Mouse (Mus musculus): ENCODE data around the gene Pdgfb. TPM values are rescaled to one million over a fixed set of nuclear protein-coding genes. Genes with fewer than 3 reads are reported as not detected.

Pdgfb gene
- total RNA-seq, 1 experiment = 9.5 TPM

GRCm38 (mm10) chr15:80011194-80011593 lies 3.6 kb downstream of the Pdgfb start:
- DNase-seq (ENCODE audit: low read depth, low spot score) = no peak
- in situ Hi-C loops (cut with MboI; ENCODE audit: low sequenced_read_pairs in 2 of 2, unreplicated experiment in 2 of 2) = no loop called here
- no peaks in the 10 kb centered on the region for H3K36me3 ChIP-seq (ENCODE audit: control insufficient read depth, insufficient read depth, low read length, poor library complexity, severe bottlenecking)
- H3K9me3 ChIP-seq (ENCODE audit: control insufficient read depth, insufficient read depth, low read depth, low read length) = no peaks in the 10 kb centered on the region
- H3K9ac ChIP-seq (ENCODE audit: insufficient read depth, low read depth, low read length, poor library complexity, severe bottlenecking) = peak overlapping the region; percentile 37; the same call in 1 of the 2 replicates
- peak overlapping the region; percentile 54; the same call in 1 of the 2 replicates for H3K27ac ChIP-seq (ENCODE audit: insufficient read depth, low read depth, low read length, poor library complexity, severe bottlenecking)
- TF ChIP-seq CHD2 (IDR thresholded peaks at IDR 0.05; ENCODE audit: low read depth, low read length) = no peak
- peaks cover 0 to 27% of the 10 kb centered on the region in 2 experiments; a peak in 2 of 4 replicates for H3K4me1 ChIP-seq (ENCODE audit: control insufficient read depth in 2 of 2, insufficient read depth in 2 of 2, low read length in 2 of 2, poor library complexity in 1 of 2)
- H3K4me3 ChIP-seq (ENCODE audit: insufficient read depth in 1 of 2, low read depth in 1 of 2, low read length in 2 of 2, poor library complexity in 1 of 2, severe bottlenecking in 1 of 2) = peak overlapping the region; percentile 14 to 70; a peak in 3 of 4 replicates

DNA sequence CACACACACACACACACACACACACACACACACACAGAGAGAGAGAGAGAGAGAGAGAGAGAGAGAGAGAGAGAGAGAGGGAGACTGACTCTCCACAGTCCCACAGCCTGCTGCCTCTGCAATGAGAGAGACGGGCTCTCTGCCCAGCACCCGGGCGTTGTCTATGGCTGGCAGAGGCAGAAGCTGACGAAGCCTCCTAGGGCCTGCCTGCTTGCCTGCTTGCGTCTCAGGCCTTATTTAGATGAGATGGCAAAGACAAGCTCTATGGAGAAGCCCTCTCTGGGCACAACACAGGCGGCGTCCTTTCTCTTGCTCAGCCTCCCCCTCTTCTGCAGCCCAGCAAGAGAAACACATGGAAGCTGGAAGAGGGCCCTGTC lies 4.6 kb downstream of the Pdgfb start:
- Histone ChIP-seq H3K36me3 (ENCODE audit: control insufficient read depth, insufficient read depth, low read length, poor library complexity, severe bottlenecking) (no peaks in the 10 kb centered on the region), H3K9ac (ENCODE audit: insufficient read depth, low read depth, low read length, poor library complexity, severe bottlenecking) (no peak overlapping the region), H3K4me1 (ENCODE audit: control insufficient read depth in 2 of 2, insufficient read depth in 2 of 2, low read length in 2 of 2, poor library complexity in 1 of 2) (peaks cover 3 to 28% of the 10 kb centered on the region in 2 experiments; a peak in 2 of 4 replicates), H3K27ac (ENCODE audit: insufficient read depth, low read depth, low read length, poor library complexity, severe bottlenecking) (no peak overlapping the region), H3K9me3 (ENCODE audit: control insufficient read depth, insufficient read depth, low read depth, low read length) (no peaks in the 10 kb centered on the region), H3K4me3 (ENCODE audit: insufficient read depth in 1 of 2, low read depth in 1 of 2, low read length in 2 of 2, poor library complexity in 1 of 2, severe bottlenecking in 1 of 2) (no peak overlapping the region)
- TF ChIP-seq ZNF384 (IDR thresholded peaks at IDR 0.05; ENCODE audit: low read depth, low read length) = no peak
- no peak for TF ChIP-seq HCFC1 (IDR thresholded peaks at IDR 0.05; ENCODE audit: borderline replicate concordance, insufficient read depth, low read length)
- no peak for TF ChIP-seq MAFK (IDR thresholded peaks at IDR 0.05; ENCODE audit: insufficient read depth, low read depth, low read length)
- no peak for TF ChIP-seq ZC3H11A (IDR thresholded peaks at IDR 0.05; ENCODE audit: borderline replicate concordance, low read depth, low read length)
- TF ChIP-seq CHD2 (IDR thresholded peaks at IDR 0.05; ENCODE audit: low read depth, low read length) = no peak
- in situ Hi-C loops (cut with MboI; ENCODE audit: low sequenced_read_pairs in 2 of 2, unreplicated experiment in 2 of 2) = no loop called here
- no peak for DNase-seq (ENCODE audit: low read depth, low spot score)

DNA sequence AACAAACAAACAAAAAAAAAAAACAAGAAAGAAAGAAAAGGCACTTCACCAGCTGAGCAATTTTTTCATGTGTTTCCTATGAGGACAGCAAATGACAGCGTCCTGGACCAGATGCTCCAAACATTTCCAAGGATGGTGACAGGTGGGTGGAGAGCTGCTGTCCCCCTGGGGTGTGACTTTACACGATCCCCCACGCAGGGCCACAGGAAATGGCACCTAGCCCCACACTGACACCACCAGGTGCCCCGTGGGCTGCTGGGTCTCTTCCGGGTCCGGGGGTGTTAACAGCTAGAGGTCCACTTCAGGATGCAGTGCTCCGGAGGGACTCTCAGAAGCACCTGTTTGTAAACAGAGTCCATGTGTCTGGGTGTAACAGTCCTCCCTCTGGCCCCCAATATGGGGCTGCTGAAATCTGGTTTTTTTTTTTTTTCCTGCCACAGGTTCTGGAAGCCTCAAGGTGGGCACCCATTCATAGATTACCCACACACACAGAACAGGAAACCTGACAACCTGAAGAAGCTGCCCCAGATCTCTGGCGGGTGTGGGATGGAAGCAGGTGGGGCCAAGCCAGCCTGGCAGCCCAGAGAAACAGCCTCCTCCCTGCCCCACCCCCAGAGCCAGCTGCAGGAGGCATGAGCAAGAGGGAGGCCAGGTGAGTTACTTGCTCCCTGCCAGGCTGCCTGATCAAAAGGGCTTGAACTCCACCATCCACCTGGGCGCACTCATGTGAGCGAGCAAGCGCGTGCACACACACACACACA lies 5.2 kb downstream of the Pdgfb start:
- Histone ChIP-seq H3K36me3 (ENCODE audit: control insufficient read depth, insufficient read depth, low read length, poor library complexity, severe bottlenecking) (no peaks in the 10 kb centered on the region), H3K4me3 (ENCODE audit: insufficient read depth in 1 of 2, low read depth in 1 of 2, low read length in 2 of 2, poor library complexity in 1 of 2, severe bottlenecking in 1 of 2) (no peak overlapping the region), H3K4me1 (ENCODE audit: control insufficient read depth in 2 of 2, insufficient read depth in 2 of 2, low read length in 2 of 2, poor library complexity in 1 of 2) (peaks cover 5 to 31% of the 10 kb centered on the region in 2 experiments; a peak in 2 of 4 replicates), H3K27ac (ENCODE audit: insufficient read depth, low read depth, low read length, poor library complexity, severe bottlenecking) (no peak overlapping the region), H3K9ac (ENCODE audit: insufficient read depth, low read depth, low read length, poor library complexity, severe bottlenecking) (no peak overlapping the region), H3K9me3 (ENCODE audit: control insufficient read depth, insufficient read depth, low read depth, low read length) (no peaks in the 10 kb centered on the region)
- no peak for DNase-seq (ENCODE audit: low read depth, low spot score)
- in situ Hi-C loops (cut with MboI; ENCODE audit: low sequenced_read_pairs in 2 of 2, unreplicated experiment in 2 of 2) = no loop called here
- TF ChIP-seq ZNF384 (IDR thresholded peaks at IDR 0.05; ENCODE audit: low read depth, low read length) (no peak), HCFC1 (IDR thresholded peaks at IDR 0.05; ENCODE audit: borderline replicate concordance, insufficient read depth, low read length) (no peak), CHD2 (IDR thresholded peaks at IDR 0.05; ENCODE audit: low read depth, low read length) (no peak), ZC3H11A (IDR thresholded peaks at IDR 0.05; ENCODE audit: borderline replicate concordance, low read depth, low read length) (no peak), MAFK (IDR thresholded peaks at IDR 0.05; ENCODE audit: insufficient read depth, low read depth, low read length) (no peak)

GRCm38 (mm10) chr15:80008461-80008860 lies 6.3 kb downstream of the Pdgfb start:
- Histone ChIP-seq H3K4me3 (ENCODE audit: insufficient read depth in 1 of 2, low read depth in 1 of 2, low read length in 2 of 2, poor library complexity in 1 of 2, severe bottlenecking in 1 of 2) (no peak overlapping the region), H3K27ac (ENCODE audit: insufficient read depth, low read depth, low read length, poor library complexity, severe bottlenecking) (no peak overlapping the region), H3K36me3 (ENCODE audit: control insufficient read depth, insufficient read depth, low read length, poor library complexity, severe bottlenecking) (no peaks in the 10 kb centered on the region), H3K4me1 (ENCODE audit: control insufficient read depth in 2 of 2, insufficient read depth in 2 of 2, low read length in 2 of 2, poor library complexity in 1 of 2) (peaks cover 5 to 33% of the 10 kb centered on the region in 2 experiments; a peak in 2 of 4 replicates), H3K9ac (ENCODE audit: insufficient read depth, low read depth, low read length, poor library complexity, severe bottlenecking) (no peak overlapping the region), H3K9me3 (ENCODE audit: control insufficient read depth, insufficient read depth, low read depth, low read length) (no peaks in the 10 kb centered on the region)
- no peak for DNase-seq (ENCODE audit: low read depth, low spot score)
- TF ChIP-seq ZNF384 (IDR thresholded peaks at IDR 0.05; ENCODE audit: low read depth, low read length) (no peak), CHD2 (IDR thresholded peaks at IDR 0.05; ENCODE audit: low read depth, low read length) (no peak), HCFC1 (IDR thresholded peaks at IDR 0.05; ENCODE audit: borderline replicate concordance, insufficient read depth, low read length) (no peak), ZC3H11A (IDR thresholded peaks at IDR 0.05; ENCODE audit: borderline replicate concordance, low read depth, low read length) (no peak), MAFK (IDR thresholded peaks at IDR 0.05; ENCODE audit: insufficient read depth, low read depth, low read length) (no peak)
- in situ Hi-C loops (cut with MboI; ENCODE audit: low sequenced_read_pairs in 2 of 2, unreplicated experiment in 2 of 2) = no loop called here

Data from ES-E14 (cell line).